Mouse (Mus musculus): ENCODE measurements around the gene Hmgcll1. TPM values are rescaled to one million over a fixed set of nuclear protein-coding genes. Genes with fewer than 3 reads are reported as not detected.

The Hmgcll1 gene
- total RNA-seq (2023): 0.21 to 1.2 TPM (median 0.32 TPM) in 4 replicates

DNA sequence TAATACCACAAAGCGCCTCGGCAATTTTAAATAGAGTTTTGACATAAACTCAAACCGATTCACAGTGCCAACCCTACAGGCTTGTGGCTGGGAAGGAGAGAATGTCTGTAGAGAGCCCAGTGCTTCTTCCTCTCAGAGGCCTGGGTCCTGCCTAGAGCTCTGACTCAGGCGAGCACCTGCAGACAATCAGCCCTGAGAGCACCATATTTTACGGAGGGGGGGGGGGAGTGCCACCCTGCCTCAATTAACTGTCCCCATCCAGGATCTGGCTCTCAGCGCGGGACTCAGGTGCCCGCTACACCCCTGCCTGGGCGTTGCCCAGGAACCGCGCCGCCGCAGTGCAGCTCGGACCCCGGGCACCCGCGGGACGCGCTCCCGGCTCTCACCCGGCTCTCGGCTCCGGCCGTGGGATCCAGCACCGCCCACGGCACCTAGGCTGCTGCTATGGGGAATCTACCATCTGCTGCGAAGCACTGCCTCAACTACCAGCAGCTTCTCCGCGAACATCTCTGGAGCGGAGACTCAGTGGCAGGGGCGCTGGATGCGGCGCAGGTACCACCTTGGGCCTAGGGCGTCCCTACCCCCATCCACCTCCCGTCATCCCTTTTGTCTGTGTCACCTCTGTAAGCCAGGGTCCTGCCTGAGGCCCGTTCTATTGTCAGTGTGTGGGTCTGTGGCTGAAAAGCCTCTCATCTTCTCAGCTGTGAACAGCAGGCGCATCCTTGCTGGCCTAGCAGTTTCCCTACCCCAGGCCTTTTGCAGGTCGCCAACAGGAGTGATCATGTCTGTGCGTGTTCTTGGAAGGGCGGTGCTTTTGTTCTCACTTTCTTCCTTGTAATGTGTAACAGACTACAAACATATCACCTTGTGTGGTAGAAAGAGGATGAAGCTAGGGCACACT is at the start of gene Hmgcll1:
Hmgcll1 (plus strand) TSS at position 225 of the 901 bp plus-strand sequence.

Other genes with a start within 250 kb of the Hmgcll1 start
- gene Bmp5, start 239.5 kb upstream of the Hmgcll1 start, total RNA-seq (2023): not detected in 4 replicates
- gene Gfral, start 198.8 kb downstream of the Hmgcll1 start, total RNA-seq (2023): not detected in 4 replicates

All from B cell, adult 62 days (primary cell).